Mouse (Mus musculus) cerebellum, adult 2 months (tissue): ENCODE data around the gene Lama1. TPM values are rescaled to one million over a fixed set of nuclear protein-coding genes. Genes with fewer than 3 reads are reported as not detected.
"Not testable (repeated sequence)": the region's sequence is repeated elsewhere in the genome, so short reads cannot be mapped to it uniquely, and the experiment has no call there.

ENCODE experiments used
- DNase-seq, 2 experiments: peaks; one replicate each; pipeline ENCODE4 v3.0.0; 2021
- H3K27ac ChIP-seq: fragments of 200-500 bp; 2 replicates; pipeline ENCODE4 v1.5.1; 2012; ENCODE audit warnings: low read length, control low read depth, inconsistent platforms; ENCODE audit not compliant: insufficient read depth
- H3K27me3 ChIP-seq: fragments of 200-500 bp; 2 replicates; pipeline ENCODE4 v1.6.1; 2012; ENCODE audit warnings: inconsistent platforms, mild to moderate bottlenecking, low read length, moderate library complexity; ENCODE audit not compliant: control insufficient read depth, insufficient read depth
- H3K4me1 ChIP-seq: fragments of 200-500 bp; 2 replicates; pipeline ENCODE4 v1.6.1; 2011; ENCODE audit warnings: low read length; ENCODE audit not compliant: control insufficient read depth, insufficient read depth
- H3K4me3 ChIP-seq: fragments of 200-500 bp; replicated peaks from 2 replicates; pipeline ENCODE3; 2011; ENCODE audit warnings: mild to moderate bottlenecking, low read depth, low read length, control low read depth; ENCODE audit not compliant: insufficient read depth
- CTCF ChIP-seq: fragments of 200-500 bp; IDR thresholded peaks from 2 replicates; pipeline ENCODE4 v1.5.1; 2011; ENCODE audit warnings: low read depth, mild to moderate bottlenecking, control low read depth, low read length, moderate library complexity, borderline replicate concordance; ENCODE audit not compliant: insufficient read depth
- POLR2A ChIP-seq: fragments of 200-500 bp; IDR thresholded peaks from 2 replicates; pipeline ENCODE4 v1.6.1; 2011; ENCODE audit warnings: low read length, control low read depth, borderline replicate concordance; ENCODE audit not compliant: insufficient read depth
- WGBS: fragments of 180-500 bp; shearing (Covaris S2); methylation state at CpG from one replicate; pipeline ENCODE4 v1.1.7; 2018; 5-methylcytosine and 5-hydroxymethylcytosine counted together
- polyA plus RNA-seq: library from polyadenylated mRNA; depleted of rRNA; stranded (reverse); fragments of >200 nt; gene quantifications from 2 replicates; pipeline ENCODE4 v1.2.3, GENCODE M21; 2012

Gene Lama1
- polyA plus RNA-seq, 1 experiment = 1.9 TPM

- DNase-seq = no peak
- TF ChIP-seq POLR2A (no peak), CTCF (no peak)
- no peaks in the 10 kb centered on the region for H3K27me3 ChIP-seq
- no peak overlapping the region for H3K4me3 ChIP-seq
- H3K27ac ChIP-seq = no peak overlapping the region
- 88% methylated on average over 6 of the region's 6 CpGs for WGBS
- H3K4me1 ChIP-seq = no peaks in the 10 kb centered on the region
Measured at GRCm38 (mm10) chr17:67735722-67736121, 38.7 kb downstream of the Lama1 start.

- not testable (repeated sequence) for DNase-seq, H3K27ac ChIP-seq, H3K27me3 ChIP-seq, H3K4me1 ChIP-seq, H3K4me3 ChIP-seq
Measured at GRCm38 (mm10) chr17:67741229-67741628, 44.2 kb downstream of the Lama1 start.

- no peaks in the 10 kb centered on the region for H3K27me3 ChIP-seq
- H3K4me3 ChIP-seq = no peak overlapping the region
- H3K27ac ChIP-seq = no peak overlapping the region
- TF ChIP-seq CTCF = no peak
- TF ChIP-seq POLR2A = no peak
- 39% methylated on average over 9 of the region's 9 CpGs for WGBS
- H3K4me1 ChIP-seq = no peaks in the 10 kb centered on the region
- DNase-seq = no peak
Measured at GRCm38 (mm10) chr17:67764167-67764871, 67.3 kb downstream of the Lama1 start.

DNA sequence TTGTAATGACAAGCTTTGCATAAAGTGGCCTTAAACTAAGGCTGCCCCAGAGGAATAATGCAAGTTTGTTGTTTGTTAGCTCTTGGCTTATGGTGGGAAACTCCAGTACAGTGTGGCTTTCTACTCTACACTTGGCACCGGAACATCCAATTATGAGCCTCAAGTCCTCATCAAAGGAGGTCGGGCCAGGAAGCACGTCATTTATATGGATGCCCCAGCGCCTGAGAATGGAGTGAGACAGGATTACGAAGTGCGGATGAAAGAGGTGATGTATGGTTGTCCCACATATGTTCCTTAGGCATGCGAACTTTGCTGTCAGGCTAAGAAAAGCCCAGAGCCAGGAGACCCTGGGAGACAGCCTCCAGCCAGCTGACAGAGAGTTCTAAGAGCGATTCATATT, 76.5 kb downstream of the Lama1 start:
- no peaks in the 10 kb centered on the region for H3K4me1 ChIP-seq
- TF ChIP-seq CTCF (no peak), POLR2A (no peak)
- no peak overlapping the region for H3K27ac ChIP-seq
- H3K27me3 ChIP-seq = no peaks in the 10 kb centered on the region
- WGBS = 64% methylated on average over 8 of the region's 8 CpGs
- no peak for DNase-seq
- H3K4me3 ChIP-seq = no peak overlapping the region

DNA sequence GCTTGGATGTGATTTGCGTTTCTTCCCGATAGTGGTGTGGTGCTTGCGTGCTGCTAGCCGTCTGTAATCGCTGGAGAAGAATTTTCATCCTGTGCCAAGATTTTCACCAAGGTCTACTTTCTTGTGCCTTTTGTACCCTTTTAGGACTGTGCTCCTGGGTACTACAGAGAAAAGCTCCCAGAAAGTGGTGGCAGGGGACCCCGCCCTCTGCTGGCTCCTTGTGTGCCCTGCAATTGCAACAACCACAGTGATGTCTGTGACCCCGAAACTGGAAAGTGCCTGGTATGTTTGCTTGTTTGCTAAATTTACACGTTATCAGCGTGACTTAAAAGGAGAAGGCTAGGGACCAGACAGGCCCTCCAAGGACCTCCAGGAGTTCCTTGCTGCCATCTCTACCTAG, 79.7 kb downstream of the Lama1 start:
- no peaks in the 10 kb centered on the region for H3K27me3 ChIP-seq
- H3K27ac ChIP-seq = no peak overlapping the region
- no peak overlapping the region for H3K4me3 ChIP-seq
- 66% methylated on average over 9 of the region's 9 CpGs for WGBS
- no peaks in the 10 kb centered on the region for H3K4me1 ChIP-seq
- TF ChIP-seq POLR2A (no peak), CTCF (peak; percentile 4; the same call in 1 of the 2 replicates)
- DNase-seq = no peak

- H3K27me3 ChIP-seq = no peaks in the 10 kb centered on the region
- TF ChIP-seq POLR2A = no peak
- peak; percentile 41 for TF ChIP-seq CTCF
- WGBS = 53% methylated on average over 4 of the region's 4 CpGs
- no peak overlapping the region for H3K27ac ChIP-seq
- no peak overlapping the region for H3K4me3 ChIP-seq
- H3K4me1 ChIP-seq = no peaks in the 10 kb centered on the region
- peak in 1 of 2 experiments; percentile 15 for DNase-seq
Measured at GRCm38 (mm10) chr17:67779812-67780211, 82.8 kb downstream of the Lama1 start.

DNA sequence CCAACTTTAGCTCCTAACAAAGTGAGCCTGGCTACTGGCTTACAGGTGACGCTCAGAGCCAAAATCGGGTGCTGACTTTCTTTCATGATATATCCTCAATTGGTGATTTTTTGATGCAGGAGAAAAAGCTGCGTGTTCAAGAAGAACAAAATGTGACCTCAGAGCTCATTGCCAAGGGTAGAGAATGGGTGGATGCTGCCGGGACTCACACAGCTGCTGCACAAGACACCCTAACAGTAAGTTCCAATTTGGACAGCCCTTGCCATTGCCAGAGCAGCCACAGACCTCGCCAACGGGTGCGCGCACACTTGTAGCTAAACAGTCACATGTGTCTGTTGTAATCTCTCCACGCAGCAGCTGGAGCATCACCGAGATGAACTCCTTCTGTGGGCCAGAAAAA, 94.0 kb downstream of the Lama1 start:
- no peak for TF ChIP-seq POLR2A
- no peak for TF ChIP-seq CTCF
- WGBS = 76% methylated on average over 10 of the region's 10 CpGs
- DNase-seq = no peak
- Histone ChIP-seq H3K4me1 (no peaks in the 10 kb centered on the region), H3K4me3 (no peak overlapping the region), H3K27ac (no peak overlapping the region), H3K27me3 (no peaks in the 10 kb centered on the region)

DNA sequence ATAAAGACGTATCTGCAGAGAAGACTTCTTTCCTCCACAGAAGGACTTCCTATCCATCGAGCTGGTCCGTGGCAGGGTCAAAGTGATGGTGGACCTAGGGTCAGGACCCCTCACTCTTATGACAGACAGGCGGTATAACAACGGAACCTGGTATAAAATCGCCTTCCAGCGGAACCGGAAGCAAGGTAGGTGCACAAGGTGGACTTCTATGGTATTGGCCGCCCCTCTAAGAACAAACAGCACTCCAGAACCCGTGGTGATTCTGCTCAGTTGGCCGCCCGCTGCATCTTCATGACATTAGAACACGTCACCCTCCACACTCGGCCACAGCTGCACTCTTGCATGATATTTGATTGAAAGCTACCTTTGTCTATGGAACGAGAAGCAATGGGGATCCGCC, 112.1 kb downstream of the Lama1 start:
- Histone ChIP-seq H3K27ac (no peak overlapping the region), H3K27me3 (no peaks in the 10 kb centered on the region), H3K4me1 (no peaks in the 10 kb centered on the region), H3K4me3 (no peak overlapping the region)
- no peak for DNase-seq
- 89% methylated on average over 16 of the region's 16 CpGs for WGBS
- TF ChIP-seq CTCF (no peak), POLR2A (no peak)
